Mouse (Mus musculus) hindbrain, postnatal 0 days (tissue): Measurements from ENCODE around the gene Hbq1b. TPM values are rescaled to one million over a fixed set of nuclear protein-coding genes. Genes with fewer than 3 reads are reported as not detected.

Experiments used
- ATAC-seq: fragments of 200-750 bp; cut with Nextera tagmentation; 2 replicates; pipeline ENCODE4 v1.8.0; 2017; ENCODE audit warnings: mild to moderate bottlenecking, moderate TSS enrichment, moderate library complexity
- DNase-seq: peaks from one replicate; pipeline ENCODE4 v3.0.0-alpha.2; 2015; ENCODE audit warnings: low spot score
- H3K27ac ChIP-seq: fragments of 300-500 bp; sonication (generic); 2 replicates; pipeline ENCODE4 v1.5.1; 2014; ENCODE audit warnings: mild to moderate bottlenecking
- H3K27me3 ChIP-seq: fragments of 300-500 bp; sonication (generic); 2 replicates; pipeline ENCODE4 v1.6.1; 2014; ENCODE audit warnings: low read length, mixed read lengths; ENCODE audit not compliant: insufficient read depth
- H3K36me3 ChIP-seq: fragments of 300-500 bp; sonication (generic); 2 replicates; pipeline ENCODE4 v1.6.1; 2014; ENCODE audit warnings: low read length, mixed read lengths; ENCODE audit not compliant: insufficient read depth
- H3K4me1 ChIP-seq: fragments of 300-500 bp; sonication (generic); 2 replicates; pipeline ENCODE4 v1.6.1; 2014; ENCODE audit warnings: antibody characterized with exemption, low read length, mixed read lengths; ENCODE audit not compliant: insufficient read depth
- H3K4me2 ChIP-seq: fragments of 300-500 bp; sonication (generic); 2 replicates; pipeline ENCODE4 v1.6.1; 2014; ENCODE audit warnings: low read depth, mild to moderate bottlenecking, low read length, moderate library complexity, mixed read lengths
- H3K4me3 ChIP-seq: fragments of 300-500 bp; sonication (generic); 2 replicates; pipeline ENCODE4 v1.5.1; 2014; ENCODE audit warnings: low read length
- H3K9ac ChIP-seq: fragments of 300-500 bp; sonication (generic); replicated peaks from 2 replicates; pipeline ENCODE4 v1.6.1; 2014; ENCODE audit warnings: mild to moderate bottlenecking, low read length, moderate library complexity, mixed read lengths
- H3K9me3 ChIP-seq: fragments of 300-500 bp; sonication (generic); 2 replicates; pipeline ENCODE4 v1.6.1; 2016; ENCODE audit warnings: low read length, mixed read lengths
- CTCF ChIP-seq: IDR thresholded peaks from 2 replicates; pipeline ENCODE4 v1.5.1; 2016; ENCODE audit warnings: antibody characterized with exemption, control low read depth, low read depth
- WGBS: fragments of 180-500 bp; shearing (Covaris S2); extraction: QIAGEN DNeasy Blood & Tissue Kit; methylation state at CpG from one replicate; pipeline ENCODE4 v1.1.7; 2014; 5-methylcytosine and 5-hydroxymethylcytosine counted together
- polyA plus RNA-seq: library from polyadenylated mRNA; unstranded; fragments of >200 nt; fragmentation: Nextera tagmentation; extraction: Ambion mirVana; gene quantifications from 2 replicates; pipeline ENCODE4 v1.2.1, GENCODE M21; 2015
- total RNA-seq: library from RNA; depleted of rRNA; stranded (reverse); fragments of >200 nt; gene quantifications from 2 replicates; pipeline ENCODE4 v1.2.3, GENCODE M21; 2014

Hbq1b gene
- total and polyA plus RNA-seq, 2 experiments from 2014 or later, result 1.0 to 1.4 TPM

- 93% methylated on average over 1 of the region's 1 CpGs for WGBS
- DNase-seq (no peak), ATAC-seq (no peak)
- Histone ChIP-seq H3K4me1 (no peaks in the 10 kb centered on the region), H3K27me3 (no peaks in the 10 kb centered on the region), H3K4me3 (no peak overlapping the region), H3K4me2 (no peak overlapping the region), H3K36me3 (peaks cover 10% of the 10 kb centered on the region; the same call in 1 of the 2 replicates), H3K9me3 (no peaks in the 10 kb centered on the region), H3K9ac (no peak overlapping the region), H3K27ac (no peak overlapping the region)
- no peak for TF ChIP-seq CTCF
Measured at GRCm38 (mm10) chr11:32256146-32256545, 30.6 kb upstream of the Hbq1b start.

- no peak for DNase-seq
- TF ChIP-seq CTCF, result no peak
- H3K27ac ChIP-seq, result no peak overlapping the region
- no peaks in the 10 kb centered on the region for H3K4me1 ChIP-seq
- H3K36me3 ChIP-seq, result peaks cover 9% of the 10 kb centered on the region; the same call in 1 of the 2 replicates
- H3K4me2 ChIP-seq, result no peak overlapping the region
- no peak for ATAC-seq
- no peak overlapping the region for H3K9ac ChIP-seq
- H3K9me3 ChIP-seq, result no peaks in the 10 kb centered on the region
- 94% methylated on average over 3 of the region's 3 CpGs for WGBS
- H3K4me3 ChIP-seq, result no peak overlapping the region
- H3K27me3 ChIP-seq, result no peaks in the 10 kb centered on the region
Measured at GRCm38 (mm10) chr11:32256566-32256965, 30.2 kb upstream of the Hbq1b start.

GRCm38 (mm10) chr11:32262674-32263415, 23.9 kb upstream of the Hbq1b start:
- Histone ChIP-seq H3K4me1 (peaks cover 5% of the 10 kb centered on the region), H3K27ac (no peak overlapping the region), H3K9me3 (no peaks in the 10 kb centered on the region), H3K4me3 (no peak overlapping the region), H3K9ac (no peak overlapping the region), H3K27me3 (no peaks in the 10 kb centered on the region), H3K36me3 (no peaks in the 10 kb centered on the region), H3K4me2 (no peak overlapping the region)
- 84% methylated on average over 10 of the region's 10 CpGs for WGBS
- DNase-seq (no peak), ATAC-seq (no peak)
- TF ChIP-seq CTCF, result no peak

GRCm38 (mm10) chr11:32265117-32265738, 21.5 kb upstream of the Hbq1b start:
- Histone ChIP-seq H3K4me2 (no peak overlapping the region), H3K9ac (no peak overlapping the region), H3K4me3 (no peak overlapping the region), H3K27me3 (no peaks in the 10 kb centered on the region), H3K27ac (no peak overlapping the region), H3K9me3 (no peaks in the 10 kb centered on the region), H3K4me1 (peaks cover 8% of the 10 kb centered on the region), H3K36me3 (no peaks in the 10 kb centered on the region)
- no peak for DNase-seq
- 95% methylated on average over 3 of the region's 3 CpGs for WGBS
- TF ChIP-seq CTCF, result no peak
- no peak for ATAC-seq

- no peak overlapping the region for H3K4me2 ChIP-seq
- H3K27me3 ChIP-seq, result no peaks in the 10 kb centered on the region
- 91% methylated on average over 6 of the region's 6 CpGs for WGBS
- no peak overlapping the region for H3K27ac ChIP-seq
- H3K36me3 ChIP-seq, result no peaks in the 10 kb centered on the region
- H3K9ac ChIP-seq, result no peak overlapping the region
- no peak for TF ChIP-seq CTCF
- peaks cover 8% of the 10 kb centered on the region for H3K4me1 ChIP-seq
- no peak overlapping the region for H3K4me3 ChIP-seq
- no peak for DNase-seq
- no peaks in the 10 kb centered on the region for H3K9me3 ChIP-seq
- no peak for ATAC-seq
Measured at GRCm38 (mm10) chr11:32266194-32266593, 20.6 kb upstream of the Hbq1b start.

- Histone ChIP-seq H3K27me3 (no peaks in the 10 kb centered on the region), H3K36me3 (no peaks in the 10 kb centered on the region), H3K27ac (peak overlapping the region; percentile 95), H3K4me1 (peaks cover 8% of the 10 kb centered on the region), H3K4me3 (peak overlapping the region; percentile 83), H3K9ac (peak overlapping the region; percentile 96), H3K4me2 (peak overlapping the region; percentile 77), H3K9me3 (no peaks in the 10 kb centered on the region)
- no peak for ATAC-seq
- TF ChIP-seq CTCF, result no peak
- 21% methylated on average over 6 of the region's 6 CpGs for WGBS
- DNase-seq, result no peak
Measured at GRCm38 (mm10) chr11:32266776-32267175, 20.0 kb upstream of the Hbq1b start.
